Mouse (Mus musculus) megakaryocyte progenitor cell, adult 5-6 weeks (primary cell): Measurements from ENCODE around the gene Rerg. TPM values are rescaled to one million over a fixed set of nuclear protein-coding genes. Genes with fewer than 3 reads are reported as not detected.

ENCODE experiments used
- ATAC-seq: replicated peaks from 2 replicates; pipeline ENCODE4 v1.8.0; 2016; ENCODE audit warnings: mild to moderate bottlenecking, moderate TSS enrichment, inconsistent platforms; ENCODE audit not compliant: poor library complexity
- total RNA-seq, 2 experiments: library from RNA; stranded (forward) in 1 of 2; stranded (reverse) in 1 of 2; fragments of 157-497, 149-512 nt in 1 of 2; fragments of 200-1000 nt in 1 of 2; gene quantifications; 2 replicates each; pipeline versions ENCODE4 v1.2.3 to v1.2.4; 2015 to 2017

Rerg gene
- total RNA-seq, 2 experiments from 2014 or later = not detected

DNA sequence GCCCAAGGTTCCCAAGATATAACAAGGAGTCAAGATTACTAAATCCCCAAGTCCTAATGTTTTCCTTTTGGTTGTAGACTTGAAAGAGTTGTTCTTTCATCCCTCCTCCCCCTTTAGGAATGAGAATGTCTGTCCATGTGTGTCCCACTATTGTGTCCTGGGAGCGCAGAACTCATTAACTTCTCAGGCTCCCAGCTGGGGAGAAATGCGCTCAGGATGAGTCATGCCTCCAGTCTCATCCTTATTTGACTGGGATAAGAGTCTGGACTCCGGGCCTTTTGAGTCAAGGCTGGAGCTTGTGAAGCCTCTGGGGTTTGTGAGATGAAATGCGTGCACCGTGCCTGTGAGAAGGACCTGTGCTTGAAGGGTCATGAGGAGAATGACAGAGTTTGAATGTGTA, 144.8 kb downstream of the Rerg start:
- ATAC-seq = no peak

DNA sequence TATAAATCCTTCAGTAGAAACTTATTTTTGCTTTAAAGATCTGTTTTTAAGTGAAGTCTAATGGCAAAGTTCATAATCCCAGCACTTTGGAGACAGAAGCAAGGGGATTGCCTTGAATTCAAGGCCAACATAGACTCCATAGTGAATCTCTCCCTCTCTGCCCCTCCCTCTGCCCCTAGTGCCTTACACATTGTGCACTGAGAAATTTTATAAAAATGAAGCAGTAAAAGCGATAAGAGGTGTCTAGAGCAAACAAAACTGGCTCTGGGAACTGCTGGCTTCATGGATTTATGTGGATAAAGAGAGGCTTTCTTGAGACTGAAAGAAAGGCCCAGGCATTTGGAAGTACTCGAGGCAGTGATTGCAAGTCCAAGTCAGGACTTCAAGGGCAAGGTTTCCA, 145.8 kb downstream of the Rerg start:
- no peak for ATAC-seq

DNA sequence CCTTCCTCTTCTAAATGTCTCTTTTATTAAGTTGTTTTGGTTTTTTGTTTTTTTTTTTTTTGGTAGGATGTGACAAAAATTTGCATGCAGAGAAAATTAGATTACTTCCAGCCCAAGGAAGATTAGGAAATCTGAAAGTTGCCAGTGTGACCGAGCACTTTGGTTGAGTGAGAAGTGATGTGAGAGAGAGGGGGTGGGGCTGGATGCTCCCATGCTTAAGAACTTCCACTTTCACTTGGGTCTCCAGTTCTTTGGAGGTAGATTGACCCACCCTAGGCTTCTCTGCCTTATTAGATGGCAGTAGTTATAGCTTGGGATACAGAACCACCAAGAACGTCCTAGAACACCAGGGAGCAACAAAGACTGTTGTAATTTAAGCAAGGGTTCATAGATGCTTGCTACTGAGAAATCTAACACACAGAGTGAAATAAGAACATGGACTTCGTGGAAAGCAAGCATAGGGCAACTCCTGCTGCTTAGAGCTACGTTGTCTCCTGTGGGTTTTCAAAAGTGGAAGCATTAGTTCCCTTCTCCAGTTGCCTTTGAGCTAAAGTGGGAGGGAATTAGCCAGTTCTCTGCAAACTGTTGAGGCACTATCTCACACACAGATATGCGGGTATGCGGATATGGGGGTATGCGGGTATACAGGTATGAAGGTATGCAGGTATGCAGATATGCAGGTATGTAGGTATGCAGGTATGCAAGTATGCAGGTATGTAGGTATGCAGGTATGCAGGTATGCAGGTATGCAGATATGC, 152.9 kb downstream of the Rerg start:
- peak; percentile 80 for ATAC-seq

DNA sequence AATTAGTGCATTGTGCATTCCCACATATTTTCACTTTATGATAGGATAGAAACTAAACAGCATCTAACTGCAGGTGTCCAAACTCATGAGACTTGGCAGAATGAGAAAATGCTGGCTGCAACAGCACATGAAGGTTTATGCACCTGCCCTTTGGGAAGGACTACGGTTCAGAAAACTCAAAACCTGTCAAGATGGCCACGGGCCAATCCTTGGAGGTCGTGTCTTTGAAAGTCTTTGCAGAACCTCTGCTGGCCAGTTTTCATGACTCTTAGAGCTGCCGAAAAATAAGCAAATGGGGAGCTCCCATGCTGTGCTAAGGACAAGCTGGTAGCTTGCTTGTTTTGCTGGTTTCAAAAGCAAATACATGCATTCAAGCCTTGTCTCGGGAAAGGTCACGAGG, 156.0 kb downstream of the Rerg start:
- no peak for ATAC-seq

DNA sequence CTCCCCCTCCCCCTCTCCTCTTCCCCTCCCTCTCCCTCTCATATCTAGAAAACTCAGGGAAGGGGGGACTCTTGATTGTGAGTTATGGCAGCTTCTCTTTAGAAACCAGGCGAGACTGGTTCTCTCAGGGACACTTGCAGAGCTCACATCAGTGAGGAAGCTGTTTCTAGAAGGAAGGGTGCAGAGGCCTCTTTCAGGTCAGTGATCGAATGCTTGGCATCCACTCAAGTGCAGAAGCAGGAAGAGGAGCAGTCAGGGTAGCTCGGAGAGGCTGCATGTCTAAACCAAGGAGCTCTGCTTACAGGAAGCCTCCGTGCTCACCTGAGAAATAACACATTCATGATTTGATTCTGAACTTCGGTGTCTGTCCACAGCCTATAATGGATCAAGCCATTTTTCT, 159.1 kb downstream of the Rerg start:
- 0 out of 2 replicates have a peak, but pooled peaks have one; percentile 31 for ATAC-seq

Other genes starting within 250 kb of the Rerg start
- 1.0 and 4.4 TPM in 2 replicates for gene Erp27, start 248.3 kb downstream of the Rerg start, total RNA-seq (2015)
- gene Erp27, start 248.3 kb downstream of the Rerg start, total RNA-seq (2017) = 0.25 and 0.91 TPM in 2 replicates
- 0.05 TPM in 1 of 2 replicates, not detected in the other for gene Pde6h, start 246.7 kb downstream of the Rerg start, total RNA-seq (2015)
- gene Pde6h, start 246.7 kb downstream of the Rerg start, total RNA-seq (2017) = 0.03 and 0.08 TPM in 2 replicates
- gene Arhgdib, start 228.6 kb downstream of the Rerg start, total RNA-seq (2015) = 2,686 and 2,904 TPM in 2 replicates
- gene Arhgdib, start 228.6 kb downstream of the Rerg start, total RNA-seq (2017) = 1,309 and 1,334 TPM in 2 replicates
- gene Ptpro, start 81.8 kb upstream of the Rerg start, total RNA-seq (2015) = 5.0 and 9.2 TPM in 2 replicates
- 4.5 and 6.1 TPM in 2 replicates for gene Ptpro, start 81.8 kb upstream of the Rerg start, total RNA-seq (2017)